Mouse (Mus musculus) thymus, adult 18-20 months (tissue): ENCODE measurements at regions not wholly inside any gene's neighbourhood (a gene's known extent, or its start where the extent isn't known, plus 50 kb on each side); places are given as distances from the start of the nearest gene placed in this dataset.

Source experiments
- DNase-seq, 2 experiments: peaks; one replicate each; pipeline ENCODE4 v3.0.0; 2022; ENCODE audit warnings: mixed read lengths in 2 of 2

- DNase-seq: no peak
Observed at GRCm38 (mm10) chr1:61277170-61277710, 299.5 kb downstream of the Icos start.

- DNase-seq: no peak
Observed at GRCm38 (mm10) chr1:61288185-61288584, 310.5 kb downstream of the Icos start.

- no peak for DNase-seq
Observed at GRCm38 (mm10) chr1:61288946-61289345, 311.2 kb downstream of the Icos start.

GRCm38 (mm10) chr1:61289552-61289951, 311.8 kb downstream of the Icos start:
- no peak for DNase-seq

GRCm38 (mm10) chr1:61293106-61293505, 315.4 kb downstream of the Icos start:
- DNase-seq: no peak

DNA sequence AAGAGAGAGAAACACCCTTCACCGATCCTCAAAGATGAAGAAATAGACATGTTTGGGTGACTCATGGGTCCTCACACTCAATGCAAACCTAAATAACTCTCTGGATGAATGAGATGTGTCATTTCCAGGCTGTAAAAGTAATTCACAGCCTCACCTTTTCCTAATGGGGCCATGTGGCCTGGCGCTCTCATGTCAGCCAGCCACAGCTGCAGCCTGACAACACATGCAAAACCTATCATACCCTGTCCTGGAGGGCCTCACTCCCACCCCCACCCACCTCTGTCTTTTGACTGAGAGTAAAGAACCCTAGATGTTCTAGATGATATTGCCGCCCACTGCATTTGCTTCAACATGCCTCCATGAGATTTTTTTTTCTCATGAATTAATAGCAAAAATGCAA, 317.5 kb downstream of the Icos start:
- DNase-seq: no peak

DNA sequence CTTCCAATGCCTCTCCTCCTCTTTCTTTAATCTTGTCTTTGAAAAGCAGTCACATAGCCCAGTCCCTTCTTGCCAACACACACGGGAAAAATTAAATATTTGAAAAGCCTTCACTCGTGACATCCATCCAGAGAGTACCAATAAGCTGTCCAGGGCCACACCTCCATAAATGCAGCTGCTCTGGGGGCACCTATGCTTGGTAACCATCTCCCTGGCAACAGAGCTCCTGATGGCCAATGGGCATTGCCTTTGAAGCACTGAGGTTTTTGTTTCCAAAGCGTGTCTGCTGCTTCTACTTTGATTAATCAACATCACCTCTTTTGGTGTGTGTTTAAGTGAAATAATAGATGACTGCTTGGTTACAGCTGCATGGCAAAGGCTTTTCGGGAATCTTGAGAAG, 319.1 kb downstream of the Icos start:
- DNase-seq: no peak

- no peak for DNase-seq
Observed at GRCm38 (mm10) chr1:61297361-61297760, 319.6 kb downstream of the Icos start.

GRCm38 (mm10) chr1:61298064-61298463, 320.3 kb downstream of the Icos start:
- DNase-seq: no peak

DNA sequence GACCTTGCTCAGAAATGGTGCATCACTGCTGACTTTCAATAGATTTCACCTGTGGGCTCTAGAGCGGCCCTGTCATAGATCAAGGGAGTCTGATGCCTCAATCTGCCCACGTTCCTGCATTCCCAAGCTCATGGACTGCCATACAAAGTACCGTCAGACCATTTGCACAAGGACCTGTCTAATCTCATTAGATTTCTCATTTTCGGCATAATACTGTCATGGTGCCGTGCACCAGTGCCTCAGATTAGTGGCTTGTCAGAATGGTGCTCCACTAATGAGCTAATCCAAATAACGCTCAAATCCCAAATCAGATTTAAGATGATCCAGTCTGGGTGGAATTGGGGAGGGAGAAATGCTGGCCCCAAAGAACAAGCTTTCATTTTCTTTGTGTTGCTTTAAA, 321.1 kb downstream of the Icos start:
- DNase-seq: no peak

DNA sequence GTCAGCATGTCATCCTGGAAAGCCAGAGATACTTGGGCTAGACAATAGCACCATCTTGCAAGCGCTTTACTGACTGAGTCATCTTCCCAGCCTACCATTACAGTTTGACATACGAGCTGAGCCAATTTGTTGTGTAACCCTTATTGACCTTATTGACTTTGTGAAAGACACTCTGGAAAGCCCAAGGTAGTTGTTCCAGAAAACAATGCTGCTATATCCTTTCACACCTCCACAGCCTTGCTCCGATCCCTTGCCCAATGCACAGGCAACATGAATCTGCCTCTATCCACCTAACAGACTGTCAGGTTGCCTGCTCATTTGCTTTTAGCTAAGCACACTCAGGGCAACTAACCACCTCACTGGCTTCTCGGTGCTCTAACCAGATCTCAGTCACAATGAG, 322.8 kb downstream of the Icos start:
- DNase-seq: no peak

GRCm38 (mm10) chr1:61301041-61302030, 323.6 kb downstream of the Icos start:
- no peak for DNase-seq

DNA sequence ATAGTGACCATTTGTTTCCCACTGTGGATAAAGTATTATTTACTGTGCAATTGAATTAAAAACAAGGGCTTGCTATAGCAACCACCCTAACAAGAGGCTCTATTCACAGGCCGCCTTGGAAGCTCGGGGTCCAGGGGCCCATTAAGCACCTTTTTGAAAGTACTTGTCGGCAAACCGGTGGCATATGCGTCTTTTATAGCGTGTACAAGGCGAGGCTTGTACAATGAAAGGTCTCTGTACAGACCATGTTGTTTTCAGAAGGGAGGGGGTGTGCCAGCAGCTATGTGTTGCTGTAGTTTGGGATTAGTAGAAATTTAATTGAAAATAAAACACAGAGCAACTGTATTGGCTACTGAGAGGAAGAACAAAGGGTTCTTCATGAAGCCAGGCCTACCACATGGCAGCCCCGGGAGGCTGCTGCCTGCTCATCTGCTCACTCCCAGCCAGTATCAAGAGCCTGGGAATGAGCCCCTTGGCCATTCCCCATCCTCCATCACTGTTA, 324.9 kb downstream of the Icos start:
- DNase-seq: no peak

GRCm38 (mm10) chr1:61306296-61306695, 328.6 kb downstream of the Icos start:
- no peak for DNase-seq

GRCm38 (mm10) chr1:61309563-61309962, 329.1 kb upstream of the Pard3b start:
- DNase-seq: no peak

DNA sequence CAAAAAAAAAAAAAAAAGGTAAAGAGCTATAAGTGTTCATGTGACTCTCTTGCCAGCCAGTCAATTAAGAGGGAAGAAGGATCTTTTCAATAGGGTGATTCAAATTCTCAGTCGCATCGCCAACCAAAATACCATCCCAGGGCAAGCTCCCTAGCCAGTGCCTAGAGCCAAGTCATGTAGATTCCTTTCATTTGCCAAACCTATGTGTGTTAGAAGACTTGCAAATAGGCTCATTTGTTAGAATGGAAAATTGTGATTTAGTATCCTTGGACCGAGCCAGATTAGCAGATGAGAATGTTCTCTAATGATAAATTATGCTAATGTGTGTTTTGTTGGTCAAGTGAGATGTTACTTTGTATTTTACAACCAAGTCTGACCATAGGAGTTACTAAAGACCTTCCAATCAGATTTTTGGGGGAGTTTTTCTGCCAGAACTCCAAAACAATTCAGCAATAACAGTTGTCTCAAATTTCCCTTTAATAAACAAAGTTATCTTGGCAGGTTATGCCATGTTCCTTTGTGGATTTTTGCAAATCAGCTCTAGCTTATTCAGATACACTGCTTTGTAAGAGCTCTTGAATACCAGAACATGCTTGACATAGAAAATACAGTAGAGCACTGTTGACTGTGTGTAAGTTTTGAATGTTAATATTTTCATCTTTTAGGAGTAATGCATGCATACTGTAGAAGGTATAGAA, 328.4 kb upstream of the Pard3b start:
- no peak for DNase-seq

GRCm38 (mm10) chr1:61310761-61311090, 327.9 kb upstream of the Pard3b start:
- DNase-seq: no peak

GRCm38 (mm10) chr1:61313196-61313595, 325.4 kb upstream of the Pard3b start:
- DNase-seq: no peak

GRCm38 (mm10) chr1:61316261-61316660, 322.4 kb upstream of the Pard3b start:
- no peak for DNase-seq

- no peak for DNase-seq
Observed at GRCm38 (mm10) chr1:61316736-61317135, 321.9 kb upstream of the Pard3b start.

DNA sequence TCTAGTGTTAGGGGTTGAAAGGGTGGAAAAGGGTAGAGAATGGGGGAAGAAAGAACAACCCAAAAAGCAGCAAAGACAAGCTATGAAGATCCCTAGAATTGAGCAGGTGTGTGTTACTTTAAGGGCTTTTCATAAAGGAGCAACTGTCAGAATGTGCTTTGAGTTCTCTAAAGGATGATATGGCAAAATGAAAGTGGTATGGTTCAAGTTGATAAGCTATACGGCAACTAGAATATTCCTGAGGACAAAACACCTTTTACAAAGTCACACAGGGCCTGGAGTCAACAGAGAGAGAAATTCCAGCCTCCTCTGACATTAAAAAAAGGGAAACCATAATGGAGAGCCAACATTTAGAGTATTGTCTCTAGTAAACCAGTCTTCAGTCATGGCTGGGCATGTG, 320.6 kb upstream of the Pard3b start:
- no peak for DNase-seq

- DNase-seq: no peak
Observed at GRCm38 (mm10) chr1:61321513-61322145, 317.0 kb upstream of the Pard3b start.

GRCm38 (mm10) chr1:61331456-61331855, 307.2 kb upstream of the Pard3b start:
- DNase-seq: no peak
